Mouse (Mus musculus) frontal cortex, postnatal 14 days (tissue): Measurements from ENCODE around the gene Fyttd1.

Experiments used
- DNase-seq, 2 experiments: peaks; one replicate each; pipeline ENCODE4 v3.0.0; 2022; ENCODE audit warnings: low spot score in 2 of 2

Fyttd1 gene

DNA sequence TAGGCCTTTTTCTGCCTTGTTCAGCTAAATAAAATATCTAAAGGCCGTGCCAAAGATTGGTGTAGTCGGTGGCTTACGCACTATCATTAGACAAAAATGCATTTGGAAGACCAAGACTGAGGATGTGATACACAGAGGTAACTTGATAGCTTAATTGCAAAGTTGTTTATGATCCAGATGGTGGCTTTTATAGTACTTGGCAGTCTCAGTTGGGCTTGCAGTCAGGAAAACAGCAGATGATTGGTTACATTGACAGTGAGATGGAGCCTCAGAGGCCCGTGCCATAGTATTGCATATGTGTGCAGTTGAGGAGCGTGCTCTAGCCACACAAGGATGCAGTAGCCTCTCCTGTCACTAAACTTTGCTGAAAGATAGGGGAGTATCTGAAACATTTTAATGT is 65.4 kb downstream of the Fyttd1 start:
- no peak for DNase-seq

DNA sequence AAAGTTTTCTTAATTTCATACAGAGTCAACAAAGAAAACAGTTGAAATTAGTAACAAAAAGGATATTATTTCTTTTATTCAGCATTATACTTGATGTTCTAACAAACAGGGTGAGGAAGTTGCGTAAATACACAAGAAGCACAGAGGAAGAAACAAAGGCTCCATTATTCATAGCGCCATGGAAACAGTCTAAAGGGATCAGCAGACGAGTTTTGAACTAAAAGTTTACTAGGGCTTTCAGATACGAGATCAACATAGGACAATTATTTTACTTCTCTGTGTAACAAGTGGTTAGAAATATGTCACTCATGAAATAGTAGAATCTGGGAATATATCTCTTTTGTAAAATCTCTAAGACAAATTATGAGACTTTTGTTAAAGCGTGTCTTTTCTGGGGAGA is 68.1 kb downstream of the Fyttd1 start:
- no peak for DNase-seq

DNA sequence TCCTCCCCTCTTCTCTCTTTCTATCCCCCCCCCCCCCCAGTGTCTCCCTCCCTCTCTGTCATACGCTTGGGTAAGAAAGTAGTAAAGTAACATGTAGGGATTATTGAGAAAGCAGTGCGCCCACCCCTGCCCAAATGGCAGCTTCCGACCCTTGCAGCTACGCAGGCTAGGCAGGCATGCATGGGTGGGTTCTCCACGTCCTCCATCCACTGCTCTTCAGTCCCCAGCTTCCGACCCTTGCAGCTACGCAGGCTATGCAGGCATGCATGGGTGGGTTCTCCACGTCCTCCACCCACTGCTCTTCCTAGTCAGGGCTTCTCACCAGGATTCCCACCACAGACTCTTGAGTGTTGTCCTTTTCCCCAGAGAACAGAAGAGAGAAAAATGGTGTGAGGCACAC is 70.7 kb downstream of the Fyttd1 start:
- DNase-seq, result no peak

DNA sequence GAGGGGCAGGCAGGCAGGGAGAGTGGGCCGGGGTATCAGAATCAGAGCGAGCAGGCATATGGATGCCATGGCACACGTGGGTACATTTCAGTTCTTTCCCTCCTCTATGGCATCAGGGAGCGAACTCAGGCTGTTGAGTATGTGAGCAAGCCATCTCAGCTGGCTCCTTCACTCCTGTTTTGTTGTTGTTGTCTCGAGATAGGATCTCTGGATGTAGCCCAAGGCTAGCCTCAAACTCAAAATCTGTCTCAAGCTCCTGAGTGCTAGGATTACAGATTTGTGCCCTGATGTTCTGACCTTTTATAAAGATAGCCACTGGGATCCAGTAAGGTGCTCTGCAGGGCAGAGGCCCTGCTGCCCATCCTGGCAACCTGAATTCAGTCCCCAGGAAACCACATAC is 71.4 kb downstream of the Fyttd1 start:
- no peak for DNase-seq

DNA sequence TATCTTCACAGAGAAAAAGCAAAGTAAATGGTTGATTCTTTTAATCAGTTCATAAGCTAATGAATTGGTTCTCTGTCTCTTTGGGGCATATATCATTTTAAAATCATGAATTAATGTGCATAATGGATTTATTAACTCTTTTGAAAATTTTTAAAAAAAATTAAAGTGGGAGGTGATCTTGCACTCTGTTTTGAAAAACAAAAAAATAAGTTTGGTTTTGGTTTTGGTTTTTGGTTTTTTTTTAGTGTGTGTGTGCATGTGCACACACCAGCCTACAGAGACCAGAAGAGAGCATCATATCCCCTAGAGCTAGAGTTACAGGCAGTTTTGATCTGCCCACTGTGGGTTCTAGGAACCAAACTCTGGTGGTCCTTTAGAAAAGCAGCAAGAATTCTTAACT is 72.0 kb downstream of the Fyttd1 start:
- DNase-seq, result no peak

DNA sequence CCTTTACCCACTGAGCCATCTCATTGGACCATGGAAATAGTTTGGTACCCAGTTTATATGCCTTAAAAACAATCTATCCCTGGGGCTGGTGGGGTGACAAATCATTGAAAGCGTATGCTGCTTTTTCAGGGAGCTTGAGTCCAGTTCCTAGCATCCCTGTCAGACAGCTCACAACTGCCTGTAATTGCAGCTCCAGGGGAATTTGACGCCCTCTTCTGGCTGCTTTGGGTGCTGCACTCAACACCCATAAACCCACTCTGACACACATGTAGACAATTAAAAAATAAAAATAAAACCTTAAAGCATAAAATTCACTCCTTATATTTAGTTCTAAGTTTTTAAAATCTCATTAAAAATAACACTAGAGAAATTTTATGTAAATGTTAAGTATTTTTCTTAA is 73.8 kb downstream of the Fyttd1 start:
- DNase-seq, result no peak

DNA sequence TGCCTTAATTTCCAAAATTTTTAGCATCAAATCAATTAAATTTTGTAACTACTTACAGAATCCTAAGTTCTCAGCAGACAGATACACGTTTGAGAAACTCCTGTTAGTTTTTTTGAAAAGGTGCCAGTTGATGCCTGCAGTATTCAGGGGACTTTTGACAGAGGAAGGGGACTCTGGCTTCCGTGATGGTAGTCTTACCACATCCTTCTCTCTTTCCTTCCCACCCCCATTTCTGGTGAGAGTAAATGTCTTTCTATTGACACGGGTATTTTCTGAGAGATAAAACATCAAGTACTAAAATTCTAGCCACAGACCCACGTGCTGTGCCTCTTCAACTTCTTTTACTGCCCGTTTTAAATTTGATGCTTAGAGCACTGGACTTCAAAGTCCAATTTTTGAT is 76.5 kb downstream of the Fyttd1 start:
- no peak for DNase-seq

DNA sequence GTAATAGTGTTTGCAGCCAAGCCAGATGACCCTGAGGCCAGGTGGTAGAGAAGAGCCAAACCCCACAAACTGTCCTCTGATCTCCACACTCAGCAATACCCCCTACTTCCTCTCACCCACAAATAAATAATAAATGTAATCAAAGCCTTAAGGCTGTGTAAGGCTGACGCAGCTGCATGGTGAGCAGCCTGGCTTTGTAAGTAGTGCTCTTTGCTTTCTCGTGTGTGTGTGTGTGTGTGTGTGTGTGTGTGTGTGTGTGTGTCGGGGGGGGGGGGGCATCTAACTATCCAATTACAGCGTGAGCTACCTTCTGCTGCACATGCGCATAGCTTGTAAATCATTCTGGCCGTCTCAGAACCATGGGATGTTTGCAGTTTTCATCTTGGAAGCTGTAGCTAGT is 77.0 kb downstream of the Fyttd1 start:
- no peak for DNase-seq

DNA sequence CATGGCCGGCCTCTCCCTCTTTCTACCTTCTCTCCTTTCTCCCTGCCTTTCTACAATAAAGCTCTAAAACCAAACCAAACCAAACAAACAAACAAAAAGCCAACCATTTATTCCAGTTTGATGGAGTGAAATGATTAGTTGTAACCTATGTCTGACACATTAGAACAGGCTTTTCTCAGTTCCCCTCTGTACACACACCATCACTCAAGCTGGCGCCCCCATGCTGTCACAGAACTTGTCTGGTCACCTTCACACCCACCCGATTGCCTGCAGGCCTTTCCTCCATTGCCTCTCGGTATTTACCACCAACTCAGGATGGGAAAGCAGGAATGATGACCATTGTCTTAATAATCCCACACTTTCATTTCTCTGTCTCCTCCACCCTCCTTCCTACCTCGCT is 79.6 kb downstream of the Fyttd1 start:
- no peak for DNase-seq
